Mouse (Mus musculus): ENCODE measurements around the gene Tbck.

- TF ChIP-seq CTCF (IDR thresholded peaks at IDR 0.05), result no peak
- no peak for TF ChIP-seq POLR2A (IDR thresholded peaks at IDR 0.05; ENCODE audit: insufficient read depth, low read depth, low read length)
- no peak for TF ChIP-seq EP300 (IDR thresholded peaks at IDR 0.05; ENCODE audit: insufficient read depth, low read depth, low read length)
Measured at GRCm38 (mm10) chr3:132786690-132787089, 102.7 kb downstream of the Tbck start.

Data from heart, adult 2 months (tissue).